17 mouse cellular contexts compared by ENCODE assay signal in genomic region chrX:160146806-160147205, GRCm38 (mm10). TPM values are rescaled to one million over a fixed set of nuclear protein-coding genes. Genes with fewer than 3 reads are reported as not detected.
A peak's percentile ranks its signal among the peaks of the same experiment; 100 is the strongest.
DNase-seq lines count a peak whose midpoint lies in the region; ATAC-seq and TF ChIP-seq lines count a peak whose summit lies in the region.
"Had no signal": no experiment of that assay in that cellular context is flagged by ENCODE, and none has a peak within 500 bp of the region (broad histone marks: within the 10 kb centered on the region; RNA-seq: fewer than 3 reads in every experiment).

No protein-coding gene starts in this region.

- no peak for TF ChIP-seq CTCF in MEL (IDR thresholded peaks at IDR 0.05 in 2 of 3, conservative IDR thresholded peaks at IDR 0.05 in 1 of 3; ENCODE audit: control insufficient read depth in 1 of 3, insufficient read depth in 1 of 3, low read depth in 2 of 3, low read length in 3 of 3, poor library complexity in 1 of 3, severe bottlenecking in 1 of 3)
- no peak for TF ChIP-seq CTCF in stomach, postnatal 0 days (IDR thresholded peaks at IDR 0.05; ENCODE audit: low read depth)
- no peak for TF ChIP-seq CTCF in cerebellum, adult 2 months (IDR thresholded peaks at IDR 0.05; ENCODE audit: borderline replicate concordance, insufficient read depth, low read depth, low read length)

- H3K79me2 ChIP-seq in MEL (ENCODE audit: control insufficient read depth, insufficient read depth, low read length, poor library complexity) = no peaks in the 10 kb centered on the region

- H3K36me3 ChIP-seq in liver, embryonic 11.5 days (ENCODE audit: control insufficient read depth, insufficient read depth, low read length) = no peaks in the 10 kb centered on the region
- no peaks in the 10 kb centered on the region; a peak in 1 of 4 replicates for H3K36me3 ChIP-seq in MEL (ENCODE audit: control insufficient read depth in 1 of 2, insufficient read depth in 2 of 2, low read length in 2 of 2)
- H3K36me3 ChIP-seq in stomach, postnatal 0 days (ENCODE audit: control insufficient read depth, insufficient read depth, low read length) = no peaks in the 10 kb centered on the region
- H3K36me3 ChIP-seq: embryonic facial prominence, embryonic 10.5 days; heart, embryonic 12.5 days; hindbrain, embryonic 10.5 days had no signal

- WGBS in liver, embryonic 11.5 days = 86% methylated on average over 4 of the region's 4 CpGs
- WGBS in stomach, postnatal 0 days = 78% methylated on average over 4 of the region's 4 CpGs
- WGBS in cerebellum, adult 2 months = 93% methylated on average over 4 of the region's 4 CpGs

- no peak for TF ChIP-seq POLR2A in MEL (IDR thresholded peaks at IDR 0.05; ENCODE audit: control insufficient read depth in 1 of 2, insufficient read depth in 1 of 2, low read depth in 1 of 2, low read length in 2 of 2, poor library complexity in 1 of 2)
- TF ChIP-seq POLR2A in cerebellum, adult 2 months (IDR thresholded peaks at IDR 0.05; ENCODE audit: borderline replicate concordance, insufficient read depth, low read length) = no peak

- H3K4me2 ChIP-seq in liver, embryonic 11.5 days = no peak overlapping the region
- H3K4me2 ChIP-seq in stomach, postnatal 0 days (replicated peaks; ENCODE audit: low read depth) = no peak overlapping the region
- H3K4me2 ChIP-seq: forebrain, embryonic 13.5 days; heart, embryonic 12.5 days; hindbrain, embryonic 14.5 days had no signal

- DNase-seq in liver (peak; percentile 20), MEL (ENCODE audit: low read depth, low spot score) (peak; percentile 43), adipocyte (ENCODE audit: low spot score) (peak; percentile 29)
- DNase-seq in liver, embryonic 11.5 days (ENCODE audit: low spot score) = no peak
- peak; percentile 14 for DNase-seq in stomach, postnatal 0 days (ENCODE audit: low spot score)
- DNase-seq in urinary bladder, postnatal 4 days (ENCODE audit: low spot score in 2 of 2) = no peak
- DNase-seq in cerebellum, adult 2 months = no peak
- DNase-seq: cerebellum, adult 18-20 months; cerebellum, postnatal 10 days; gastrocnemius, adult 2 months; gastrocnemius, postnatal 25 days had no signal

- H3K4me3 ChIP-seq in liver, embryonic 11.5 days (ENCODE audit: low read depth, low read length) = no peak overlapping the region
- no peak overlapping the region for H3K4me3 ChIP-seq in MEL (ENCODE audit: control insufficient read depth in 1 of 2, insufficient read depth in 1 of 2, low read depth in 2 of 2, low read length in 2 of 2)
- H3K4me3 ChIP-seq in stomach, postnatal 0 days (ENCODE audit: low read depth, low read length) = no peak overlapping the region
- H3K4me3 ChIP-seq in cerebellum, adult 2 months (replicated peaks; ENCODE audit: insufficient read depth, low read depth, low read length) = no peak overlapping the region
- H3K4me3 ChIP-seq: embryonic facial prominence, embryonic 10.5 days; forebrain, embryonic 13.5 days; gastrocnemius, adult 2 months; heart, embryonic 12.5 days; hindbrain, embryonic 10.5 days had no signal

- H3K9ac ChIP-seq in liver, embryonic 11.5 days (ENCODE audit: low read depth, low read length) = no peak overlapping the region
- H3K9ac ChIP-seq in MEL (ENCODE audit: control insufficient read depth, low read depth, low read length, poor library complexity, severe bottlenecking) = no peak overlapping the region
- no peak overlapping the region for H3K9ac ChIP-seq in stomach, postnatal 0 days (ENCODE audit: low read length)
- H3K9ac ChIP-seq: forebrain, embryonic 13.5 days; heart, embryonic 12.5 days; hindbrain, embryonic 14.5 days had no signal

- no peaks in the 10 kb centered on the region for H3K9me3 ChIP-seq in liver, embryonic 11.5 days (ENCODE audit: control insufficient read depth, low read length)
- H3K9me3 ChIP-seq in MEL (replicated peaks; ENCODE audit: insufficient read depth, low read length) = no peaks in the 10 kb centered on the region
- no peaks in the 10 kb centered on the region for H3K9me3 ChIP-seq in stomach, postnatal 0 days (ENCODE audit: control insufficient read depth, low read length)
- H3K9me3 ChIP-seq: embryonic facial prominence, embryonic 10.5 days; forebrain, embryonic 13.5 days; heart, embryonic 12.5 days; hindbrain, embryonic 10.5 days had no signal

- H3K4me1 ChIP-seq in liver, embryonic 11.5 days (replicated peaks; ENCODE audit: control insufficient read depth, insufficient read depth, low read length) = no peaks in the 10 kb centered on the region
- no peaks in the 10 kb centered on the region for H3K4me1 ChIP-seq in MEL (ENCODE audit: control insufficient read depth in 1 of 2, insufficient read depth in 2 of 2, low read length in 2 of 2)
- H3K4me1 ChIP-seq in stomach, postnatal 0 days (replicated peaks; ENCODE audit: control insufficient read depth, insufficient read depth) = no peaks in the 10 kb centered on the region
- H3K4me1 ChIP-seq in cerebellum, adult 2 months (ENCODE audit: control insufficient read depth, insufficient read depth, low read length) = no peaks in the 10 kb centered on the region
- H3K4me1 ChIP-seq: embryonic facial prominence, embryonic 10.5 days; forebrain, embryonic 13.5 days; heart, embryonic 12.5 days; hindbrain, embryonic 10.5 days had no signal

- ATAC-seq in liver, embryonic 11.5 days (replicated peaks; ENCODE audit: low FRiP score) = no peak
- no peak for ATAC-seq in stomach, postnatal 0 days (ENCODE audit: low FRiP score, low TSS enrichment)
- ATAC-seq: forebrain, embryonic 13.5 days had no signal

- TF ChIP-seq EP300 in MEL (IDR thresholded peaks at IDR 0.05; ENCODE audit: low read depth in 1 of 2, low read length in 2 of 2) = no peak
- no peak for TF ChIP-seq EP300 in stomach, postnatal 0 days (optimal IDR thresholded peaks at IDR 0.05)

- no peak overlapping the region for H3K27ac ChIP-seq in liver, embryonic 11.5 days (ENCODE audit: low read depth, low read length)
- H3K27ac ChIP-seq in MEL (ENCODE audit: control insufficient read depth, low read depth, low read length) = no peak overlapping the region
- H3K27ac ChIP-seq in stomach, postnatal 0 days (replicated peaks) = no peak overlapping the region
- H3K27ac ChIP-seq in cerebellum, adult 2 months (ENCODE audit: insufficient read depth, low read length) = no peak overlapping the region
- H3K27ac ChIP-seq: embryonic facial prominence, embryonic 10.5 days; forebrain, embryonic 13.5 days; gastrocnemius, adult 2 months; hindbrain, embryonic 10.5 days; hindbrain, embryonic 14.5 days had no signal

- no peaks in the 10 kb centered on the region for H3K27me3 ChIP-seq in liver, embryonic 11.5 days (replicated peaks; ENCODE audit: control insufficient read depth, insufficient read depth, low read length)
- H3K27me3 ChIP-seq in MEL (ENCODE audit: control insufficient read depth in 1 of 2, insufficient read depth in 2 of 2, low read length in 2 of 2) = no peaks in the 10 kb centered on the region; a peak in 1 of 4 replicates
- no peaks in the 10 kb centered on the region for H3K27me3 ChIP-seq in stomach, postnatal 0 days (ENCODE audit: control insufficient read depth, insufficient read depth, low read length)
- no peaks in the 10 kb centered on the region for H3K27me3 ChIP-seq in cerebellum, adult 2 months (ENCODE audit: control insufficient read depth, insufficient read depth, low read length)
- H3K27me3 ChIP-seq: CH12.LX; forebrain, embryonic 13.5 days; heart, embryonic 12.5 days had no signal

- no peak for TF ChIP-seq RAD21 in MEL (IDR thresholded peaks at IDR 0.05; ENCODE audit: low read depth, low read length)

TF ChIP-seq in MEL, 35 proteins besides CTCF, POLR2A, EP300 and RAD21:
- TF ChIP-seq POLR2AphosphoS2 (IDR thresholded peaks at IDR 0.05; ENCODE audit: low read length) (no peak), TCF12 (IDR thresholded peaks at IDR 0.05; ENCODE audit: low read depth, low read length) (no peak), ETS1 (IDR thresholded peaks at IDR 0.05; ENCODE audit: low read depth, low read length) (no peak), BHLHE40 (IDR thresholded peaks at IDR 0.05; ENCODE audit: borderline replicate concordance, low read depth, low read length) (no peak), USF2 (IDR thresholded peaks at IDR 0.05; ENCODE audit: borderline replicate concordance in 1 of 2, insufficient read depth in 1 of 2, low read depth in 1 of 2, low read length in 2 of 2) (no peak), ZNF384 (IDR thresholded peaks at IDR 0.05; ENCODE audit: low read depth, low read length) (no peak), MYC (IDR thresholded peaks at IDR 0.05; ENCODE audit: low read depth, low read length) (no peak), GABPA (IDR thresholded peaks at IDR 0.05; ENCODE audit: low read depth, low read length) (no peak)
TF ChIP-seq in MEL: peak in this region for 0.

RNA-seq across cellular contexts. Expression of gene Pdha1, which starts 8.6 kb away (rescaled TPM):
- polyA plus RNA-seq in liver, embryonic 11.5 days (2014; fragmentation: Nextera tagmentation; extraction: Ambion mirVana) = 117 and 127 TPM in 2 replicates
- 240 and 243 TPM in 2 replicates for total RNA-seq in MEL (2012; rRNA removed)
- polyA plus RNA-seq in MEL (2012; ENCODE audit: insufficient read depth in 1 of 2, insufficient read length in 2 of 2, low read depth in 1 of 2, low replicate concordance in 2 of 2, missing spikeins in 1 of 2) = 100 to 1,000 TPM; 274 to 290 TPM
- polyA plus RNA-seq in stomach, postnatal 0 days (2015; fragmentation: Nextera tagmentation; extraction: Ambion mirVana) = 109 TPM in 2 replicates
- polyA plus RNA-seq in cerebellum, adult 2 months (2012; rRNA removed) = 149 and 153 TPM in 2 replicates

Comparison
In these comparisons a context has a peak if more than half of its experiments do, and no peak if none do; other contexts are left out.
1. DNase-seq: peak in liver (single experiment), MEL (single experiment), adipocyte (single experiment) and stomach, postnatal 0 days (single experiment); none in liver, embryonic 11.5 days (single experiment), urinary bladder, postnatal 4 days (0 of 2) and cerebellum, adult 2 months (0 of 2).